Mouse (Mus musculus) forebrain, embryonic 10.5 days (tissue): Measurements from ENCODE around the gene Fam241a. TPM values are rescaled to one million over a fixed set of nuclear protein-coding genes. Genes with fewer than 3 reads are reported as not detected.
A peak's percentile ranks its signal among the peaks of the same experiment; 100 is the strongest.

Experiments
- DNase-seq: peaks from one replicate; pipeline ENCODE4 v3.0.0-alpha.2; 2017; ENCODE audit warnings: low spot score; ENCODE audit errors: extremely low spot score
- H3K27ac ChIP-seq: fragments of 300-500 bp; sonication (generic); 2 replicates; pipeline ENCODE4 v1.5.1; 2016; ENCODE audit warnings: mild to moderate bottlenecking
- H3K27me3 ChIP-seq: fragments of 300-500 bp; sonication (generic); 2 replicates; pipeline ENCODE4 v1.6.1; 2016; ENCODE audit warnings: mild to moderate bottlenecking; ENCODE audit not compliant: poor library complexity, severe bottlenecking
- H3K36me3 ChIP-seq: fragments of 300-500 bp; sonication (generic); replicated peaks from 2 replicates; pipeline ENCODE4 v1.6.1; 2016; ENCODE audit warnings: mild to moderate bottlenecking, moderate library complexity
- H3K4me1 ChIP-seq: fragments of 300-500 bp; sonication (generic); 2 replicates; pipeline ENCODE4 v1.6.1; 2016
- H3K4me3 ChIP-seq: fragments of 300-500 bp; sonication (generic); 2 replicates; pipeline ENCODE4 v1.5.1; 2016; ENCODE audit warnings: mild to moderate bottlenecking, moderate library complexity
- H3K9me3 ChIP-seq: fragments of 300-500 bp; sonication (generic); 2 replicates; pipeline ENCODE4 v1.6.1; 2016; ENCODE audit warnings: mild to moderate bottlenecking, moderate library complexity
- WGBS: fragments of 180-500 bp; shearing (Covaris S2); methylation state at CpG from one replicate; pipeline ENCODE4 v1.1.7; 2016; 5-methylcytosine and 5-hydroxymethylcytosine counted together
- polyA plus RNA-seq: library from polyadenylated mRNA; unstranded; fragments of >200 nt; fragmentation: Nextera tagmentation; extraction: Ambion mirVana; gene quantifications from 2 replicates; pipeline ENCODE4 v1.2.1, GENCODE M21; 2016

Fam241a gene
- polyA plus RNA-seq, 1 experiment from 2014 or later: 2.6 TPM

GRCm38 (mm10) chr3:127871575-127871974, 24.5 kb downstream of the Fam241a start:
- DNase-seq: no peak
- H3K9me3 ChIP-seq: no peaks in the 10 kb centered on the region
- H3K36me3 ChIP-seq: no peaks in the 10 kb centered on the region
- no peak overlapping the region for H3K27ac ChIP-seq
- no peak overlapping the region for H3K4me3 ChIP-seq
- WGBS: 89% methylated on average over 9 of the region's 9 CpGs
- peaks cover 18% of the 10 kb centered on the region; the same call in 1 of the 2 replicates for H3K4me1 ChIP-seq
- H3K27me3 ChIP-seq: no peaks in the 10 kb centered on the region

- H3K9me3 ChIP-seq: no peaks in the 10 kb centered on the region
- no peak overlapping the region for H3K4me3 ChIP-seq
- no peaks in the 10 kb centered on the region for H3K27me3 ChIP-seq
- H3K36me3 ChIP-seq: no peaks in the 10 kb centered on the region
- no peak for DNase-seq
- H3K4me1 ChIP-seq: peaks cover 18% of the 10 kb centered on the region; the same call in 1 of the 2 replicates
- 79% methylated on average over 5 of the region's 5 CpGs for WGBS
- H3K27ac ChIP-seq: no peak overlapping the region
Measured at GRCm38 (mm10) chr3:127868880-127869279, 27.2 kb downstream of the Fam241a start.

GRCm38 (mm10) chr3:127868046-127868758, 27.9 kb downstream of the Fam241a start:
- Histone ChIP-seq H3K36me3 (no peaks in the 10 kb centered on the region), H3K4me1 (peaks cover 18% of the 10 kb centered on the region; the same call in 1 of the 2 replicates), H3K4me3 (no peak overlapping the region), H3K27me3 (no peaks in the 10 kb centered on the region), H3K9me3 (no peaks in the 10 kb centered on the region), H3K27ac (no peak overlapping the region)
- no peak for DNase-seq
- WGBS: 82% methylated on average over 9 of the region's 9 CpGs

- Histone ChIP-seq H3K27me3 (no peaks in the 10 kb centered on the region), H3K4me3 (no peak overlapping the region), H3K9me3 (no peaks in the 10 kb centered on the region), H3K36me3 (no peaks in the 10 kb centered on the region), H3K4me1 (peaks cover 18% of the 10 kb centered on the region; the same call in 1 of the 2 replicates), H3K27ac (no peak overlapping the region)
- 58% methylated on average over 2 of the region's 2 CpGs for WGBS
- DNase-seq: no peak
Measured at GRCm38 (mm10) chr3:127864242-127864641, 31.9 kb downstream of the Fam241a start.

- Histone ChIP-seq H3K27me3 (no peaks in the 10 kb centered on the region), H3K4me1 (peaks cover 11% of the 10 kb centered on the region; the same call in 1 of the 2 replicates), H3K4me3 (no peak overlapping the region), H3K27ac (no peak overlapping the region), H3K36me3 (no peaks in the 10 kb centered on the region), H3K9me3 (no peaks in the 10 kb centered on the region)
- WGBS: 91% methylated on average over 3 of the region's 3 CpGs
- DNase-seq: no peak
Measured at GRCm38 (mm10) chr3:127863571-127863970, 32.6 kb downstream of the Fam241a start.

- Histone ChIP-seq H3K27ac (no peak overlapping the region), H3K36me3 (no peaks in the 10 kb centered on the region), H3K4me3 (no peak overlapping the region), H3K9me3 (no peaks in the 10 kb centered on the region), H3K4me1 (peaks cover 2% of the 10 kb centered on the region; the same call in 1 of the 2 replicates), H3K27me3 (no peaks in the 10 kb centered on the region)
- WGBS: 74% methylated on average over 4 of the region's 4 CpGs
- DNase-seq: no peak
Measured at GRCm38 (mm10) chr3:127862479-127862878, 33.6 kb downstream of the Fam241a start.

- 91% methylated on average over 11 of the region's 11 CpGs for WGBS
- H3K36me3 ChIP-seq: no peaks in the 10 kb centered on the region
- H3K4me3 ChIP-seq: no peak overlapping the region
- no peak overlapping the region for H3K27ac ChIP-seq
- H3K9me3 ChIP-seq: no peaks in the 10 kb centered on the region
- H3K4me1 ChIP-seq: no peaks in the 10 kb centered on the region
- DNase-seq: no peak
- no peaks in the 10 kb centered on the region for H3K27me3 ChIP-seq
Measured at GRCm38 (mm10) chr3:127861340-127861739, 34.8 kb downstream of the Fam241a start.

- no peaks in the 10 kb centered on the region for H3K36me3 ChIP-seq
- H3K9me3 ChIP-seq: no peaks in the 10 kb centered on the region
- no peak overlapping the region; the same call in 1 of the 2 replicates for H3K4me3 ChIP-seq
- 17% methylated on average over 15 of the region's 15 CpGs for WGBS
- H3K27me3 ChIP-seq: peaks cover 12% of the 10 kb centered on the region
- DNase-seq: peak; percentile 48
- peaks cover 9% of the 10 kb centered on the region for H3K4me1 ChIP-seq
- H3K27ac ChIP-seq: no peak overlapping the region
Measured at GRCm38 (mm10) chr3:127853431-127854206, 42.5 kb downstream of the Fam241a start.

- peaks cover 12% of the 10 kb centered on the region for H3K27me3 ChIP-seq
- H3K36me3 ChIP-seq: no peaks in the 10 kb centered on the region
- H3K4me3 ChIP-seq: no peak overlapping the region
- no peak for DNase-seq
- 88% methylated on average over 9 of the region's 9 CpGs for WGBS
- H3K27ac ChIP-seq: no peak overlapping the region
- H3K9me3 ChIP-seq: no peaks in the 10 kb centered on the region
- H3K4me1 ChIP-seq: peaks cover 9% of the 10 kb centered on the region
Measured at GRCm38 (mm10) chr3:127852722-127853121, 43.4 kb downstream of the Fam241a start.

- Histone ChIP-seq H3K4me1 (peaks cover 9% of the 10 kb centered on the region), H3K27me3 (peaks cover 12% of the 10 kb centered on the region), H3K36me3 (no peaks in the 10 kb centered on the region), H3K27ac (no peak overlapping the region), H3K4me3 (no peak overlapping the region), H3K9me3 (peaks cover 4% of the 10 kb centered on the region; the same call in 1 of the 2 replicates)
- no peak for DNase-seq
- 59% methylated on average over 9 of the region's 9 CpGs for WGBS
Measured at GRCm38 (mm10) chr3:127850776-127851646, 45.1 kb downstream of the Fam241a start.

GRCm38 (mm10) chr3:127849922-127850321, 46.2 kb downstream of the Fam241a start:
- H3K4me3 ChIP-seq: no peak overlapping the region
- H3K27ac ChIP-seq: no peak overlapping the region
- WGBS: 81% methylated on average over 5 of the region's 5 CpGs

GRCm38 (mm10) chr3:127848088-127848808, 47.9 kb downstream of the Fam241a start:
- Histone ChIP-seq H3K4me3 (no peak overlapping the region), H3K4me1 (peaks cover 9% of the 10 kb centered on the region; the same call in 1 of the 2 replicates), H3K27ac (no peak overlapping the region), H3K27me3 (peaks cover 5% of the 10 kb centered on the region; the same call in 1 of the 2 replicates), H3K36me3 (no peaks in the 10 kb centered on the region), H3K9me3 (peaks cover 7% of the 10 kb centered on the region; the same call in 1 of the 2 replicates)
- DNase-seq: no peak
- WGBS: 90% methylated on average over 11 of the region's 11 CpGs

More at GRCm38 (mm10) chr3:127849922-127850321, 46.2 kb downstream of the Fam241a start:
- Histone ChIP-seq H3K4me1 (peaks cover 13% of the 10 kb centered on the region), H3K27me3 (peaks cover 12% of the 10 kb centered on the region), H3K9me3 (peaks cover 7% of the 10 kb centered on the region; the same call in 1 of the 2 replicates), H3K36me3 (no peaks in the 10 kb centered on the region)
- DNase-seq: no peak
